Mouse (Mus musculus) lung, embryonic 16.5 days (tissue): ENCODE measurements at regions not wholly inside any gene's neighbourhood (a gene's known extent, or its start where the extent isn't known, plus 50 kb on each side); places are given as distances from the start of the nearest gene placed in this dataset.

Experiments
- ATAC-seq: fragments of 200-750 bp; cut with Nextera tagmentation; 2 replicates; pipeline ENCODE4 v1.8.0; 2017; ENCODE audit warnings: low read depth, mild to moderate bottlenecking, moderate library complexity
- H3K27ac ChIP-seq: fragments of 300-500 bp; sonication (generic); 2 replicates; pipeline ENCODE4 v1.5.1; 2014; ENCODE audit warnings: mild to moderate bottlenecking, control low read depth, low read length
- H3K27me3 ChIP-seq: fragments of 300-500 bp; sonication (generic); 2 replicates; pipeline ENCODE4 v1.6.1; 2014; ENCODE audit warnings: low read depth, low read length, mixed read lengths; ENCODE audit not compliant: control insufficient read depth, insufficient read depth
- H3K36me3 ChIP-seq: fragments of 300-500 bp; sonication (generic); 2 replicates; pipeline ENCODE4 v1.6.1; 2014; ENCODE audit warnings: low read length; ENCODE audit not compliant: control insufficient read depth, insufficient read depth
- H3K4me1 ChIP-seq: fragments of 300-500 bp; sonication (generic); replicated peaks from 2 replicates; pipeline ENCODE4 v1.6.1; 2014; ENCODE audit warnings: low read length, mixed read lengths; ENCODE audit not compliant: control insufficient read depth, insufficient read depth
- H3K4me2 ChIP-seq: fragments of 300-500 bp; sonication (generic); 2 replicates; pipeline ENCODE4 v1.6.1; 2014; ENCODE audit warnings: low read depth, low read length, control low read depth
- H3K4me3 ChIP-seq: fragments of 300-500 bp; sonication (generic); 2 replicates; pipeline ENCODE4 v1.5.1; 2014; ENCODE audit warnings: mild to moderate bottlenecking, low read length, control low read depth
- H3K9ac ChIP-seq: fragments of 300-500 bp; sonication (generic); 2 replicates; pipeline ENCODE4 v1.6.1; 2014; ENCODE audit warnings: low read length, control low read depth
- H3K9me3 ChIP-seq: fragments of 300-500 bp; sonication (generic); 2 replicates; pipeline ENCODE4 v1.6.1; 2016; ENCODE audit warnings: low read length; ENCODE audit not compliant: control insufficient read depth
- WGBS: fragments of 180-500 bp; shearing (Covaris S2); extraction: QIAGEN DNeasy Blood & Tissue Kit; methylation state at CpG from one replicate; pipeline ENCODE4 v1.1.7; 2014; 5-methylcytosine and 5-hydroxymethylcytosine counted together

GRCm38 (mm10) chr16:27878499-27878898 is 489.8 kb downstream of the Ccdc50 start:
- H3K4me1 ChIP-seq = no peaks in the 10 kb centered on the region
- no peak for ATAC-seq
- no peak overlapping the region for H3K4me3 ChIP-seq
- H3K4me2 ChIP-seq = no peak overlapping the region
- H3K9ac ChIP-seq = no peak overlapping the region
- H3K27ac ChIP-seq = no peak overlapping the region
- 44% methylated on average over 2 of the region's 2 CpGs for WGBS
- no peaks in the 10 kb centered on the region for H3K9me3 ChIP-seq
- no peaks in the 10 kb centered on the region for H3K27me3 ChIP-seq
- H3K36me3 ChIP-seq = no peaks in the 10 kb centered on the region

GRCm38 (mm10) chr16:27878950-27879349 is 490.3 kb downstream of the Ccdc50 start:
- Histone ChIP-seq H3K4me1 (no peaks in the 10 kb centered on the region), H3K4me3 (no peak overlapping the region), H3K4me2 (no peak overlapping the region), H3K36me3 (no peaks in the 10 kb centered on the region), H3K27me3 (no peaks in the 10 kb centered on the region), H3K27ac (no peak overlapping the region), H3K9me3 (no peaks in the 10 kb centered on the region), H3K9ac (no peak overlapping the region)
- 42% methylated on average over 3 of the region's 3 CpGs for WGBS
- ATAC-seq = no peak

- no peak for ATAC-seq
- Histone ChIP-seq H3K4me1 (no peaks in the 10 kb centered on the region), H3K4me2 (no peak overlapping the region), H3K27ac (no peak overlapping the region), H3K27me3 (no peaks in the 10 kb centered on the region), H3K4me3 (no peak overlapping the region), H3K9me3 (no peaks in the 10 kb centered on the region), H3K36me3 (no peaks in the 10 kb centered on the region), H3K9ac (no peak overlapping the region)
- 51% methylated on average over 2 of the region's 2 CpGs for WGBS
Measured at GRCm38 (mm10) chr16:27884363-27884762, 495.7 kb downstream of the Ccdc50 start.

- 7% methylated on average over 2 of the region's 2 CpGs for WGBS
Measured at GRCm38 (mm10) chr16:27906036-27906435, 517.4 kb downstream of the Ccdc50 start.

GRCm38 (mm10) chr16:27915422-27915821 is 526.8 kb downstream of the Ccdc50 start:
- Histone ChIP-seq H3K36me3 (no peaks in the 10 kb centered on the region), H3K9ac (no peak overlapping the region), H3K4me2 (no peak overlapping the region), H3K9me3 (no peaks in the 10 kb centered on the region), H3K4me1 (no peaks in the 10 kb centered on the region), H3K27me3 (no peaks in the 10 kb centered on the region), H3K4me3 (no peak overlapping the region), H3K27ac (no peak overlapping the region)
- WGBS = 95% methylated on average over 1 of the region's 1 CpGs
- no peak for ATAC-seq

More at GRCm38 (mm10) chr16:27906036-27906435, 517.4 kb downstream of the Ccdc50 start:
- H3K4me3 ChIP-seq = no peak overlapping the region
- H3K27me3 ChIP-seq = no peaks in the 10 kb centered on the region
- no peaks in the 10 kb centered on the region for H3K4me1 ChIP-seq
- no peaks in the 10 kb centered on the region for H3K36me3 ChIP-seq
- no peak overlapping the region for H3K27ac ChIP-seq
- no peak for ATAC-seq
- no peak overlapping the region for H3K9ac ChIP-seq
- H3K9me3 ChIP-seq = no peaks in the 10 kb centered on the region
- H3K4me2 ChIP-seq = no peak overlapping the region

GRCm38 (mm10) chr16:27925528-27926360 is 537.1 kb downstream of the Ccdc50 start:
- Histone ChIP-seq H3K27ac (no peak overlapping the region), H3K36me3 (no peaks in the 10 kb centered on the region), H3K9me3 (no peaks in the 10 kb centered on the region), H3K27me3 (no peaks in the 10 kb centered on the region), H3K9ac (no peak overlapping the region), H3K4me3 (no peak overlapping the region), H3K4me2 (no peak overlapping the region), H3K4me1 (no peaks in the 10 kb centered on the region)
- 24% methylated on average over 7 of the region's 7 CpGs for WGBS
- ATAC-seq = no peak

GRCm38 (mm10) chr16:27926361-27926651 is 537.6 kb downstream of the Ccdc50 start:
- Histone ChIP-seq H3K27ac (no peak overlapping the region), H3K9me3 (no peaks in the 10 kb centered on the region), H3K4me2 (no peak overlapping the region), H3K4me3 (no peak overlapping the region), H3K4me1 (no peaks in the 10 kb centered on the region), H3K36me3 (no peaks in the 10 kb centered on the region), H3K9ac (no peak overlapping the region), H3K27me3 (no peaks in the 10 kb centered on the region)
- WGBS = 6% methylated on average over 1 of the region's 1 CpGs
- no peak for ATAC-seq

GRCm38 (mm10) chr16:27949291-27949690 is 560.6 kb downstream of the Ccdc50 start:
- no peaks in the 10 kb centered on the region for H3K36me3 ChIP-seq
- H3K4me3 ChIP-seq = no peak overlapping the region
- 46% methylated on average over 3 of the region's 3 CpGs for WGBS
- H3K9ac ChIP-seq = no peak overlapping the region
- no peaks in the 10 kb centered on the region for H3K27me3 ChIP-seq
- ATAC-seq = no peak
- no peaks in the 10 kb centered on the region for H3K9me3 ChIP-seq
- H3K27ac ChIP-seq = no peak overlapping the region
- no peaks in the 10 kb centered on the region for H3K4me1 ChIP-seq
- no peak overlapping the region for H3K4me2 ChIP-seq

- H3K4me2 ChIP-seq = no peak overlapping the region
- no peaks in the 10 kb centered on the region for H3K9me3 ChIP-seq
- no peaks in the 10 kb centered on the region for H3K36me3 ChIP-seq
- WGBS = 26% methylated on average over 3 of the region's 3 CpGs
- H3K9ac ChIP-seq = no peak overlapping the region
- H3K27me3 ChIP-seq = no peaks in the 10 kb centered on the region
- no peak for ATAC-seq
- H3K4me3 ChIP-seq = no peak overlapping the region
- H3K4me1 ChIP-seq = no peaks in the 10 kb centered on the region
- no peak overlapping the region for H3K27ac ChIP-seq
Measured at GRCm38 (mm10) chr16:27949811-27950210, 561.1 kb downstream of the Ccdc50 start.

GRCm38 (mm10) chr16:27962811-27963210 is 574.1 kb downstream of the Ccdc50 start:
- WGBS = 80% methylated on average over 2 of the region's 2 CpGs
- Histone ChIP-seq H3K4me3 (no peak overlapping the region), H3K4me1 (no peaks in the 10 kb centered on the region), H3K36me3 (no peaks in the 10 kb centered on the region), H3K27ac (no peak overlapping the region), H3K9me3 (no peaks in the 10 kb centered on the region), H3K9ac (no peak overlapping the region), H3K27me3 (no peaks in the 10 kb centered on the region), H3K4me2 (no peak overlapping the region)
- no peak for ATAC-seq
